Mouse (Mus musculus) retina, embryonic 14.5 days (tissue): ENCODE data around the gene Rubcnl.

Source experiments
- DNase-seq: peaks from one replicate; pipeline ENCODE4 v3.0.0-alpha.2; 2015; ENCODE audit warnings: low spot score

The Rubcnl gene

GRCm38 (mm10) chr14:75017877-75018825 lies 2.3 kb downstream of the Rubcnl start:
- DNase-seq, result no peak

GRCm38 (mm10) chr14:75018829-75019228 lies 3.0 kb downstream of the Rubcnl start:
- no peak for DNase-seq

GRCm38 (mm10) chr14:75020581-75021253 lies 4.9 kb downstream of the Rubcnl start:
- DNase-seq, result no peak

DNA sequence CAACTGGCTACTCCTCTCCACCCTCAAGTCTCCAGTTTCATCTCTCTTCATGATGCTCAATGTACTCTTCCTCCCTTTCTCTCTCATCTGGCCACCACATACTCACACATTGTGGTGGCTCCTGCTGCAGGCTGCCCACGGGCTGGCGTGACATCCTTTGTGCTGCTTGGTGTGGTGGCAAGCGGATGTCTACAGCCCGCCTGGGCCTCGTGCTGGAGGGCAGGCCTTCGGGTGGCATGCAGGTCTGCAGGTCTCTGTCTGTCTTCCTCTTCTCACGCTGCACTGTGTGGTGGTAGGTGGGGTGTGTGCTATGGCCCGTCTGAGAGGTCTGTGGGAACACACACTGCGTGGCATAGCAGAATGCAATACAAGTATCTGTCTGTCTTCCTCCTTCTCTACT lies 6.7 kb downstream of the Rubcnl start:
- DNase-seq, result no peak

GRCm38 (mm10) chr14:75024793-75025710 lies 9.2 kb downstream of the Rubcnl start:
- no peak for DNase-seq

GRCm38 (mm10) chr14:75030764-75031163 lies 14.9 kb downstream of the Rubcnl start:
- no peak for DNase-seq

DNA sequence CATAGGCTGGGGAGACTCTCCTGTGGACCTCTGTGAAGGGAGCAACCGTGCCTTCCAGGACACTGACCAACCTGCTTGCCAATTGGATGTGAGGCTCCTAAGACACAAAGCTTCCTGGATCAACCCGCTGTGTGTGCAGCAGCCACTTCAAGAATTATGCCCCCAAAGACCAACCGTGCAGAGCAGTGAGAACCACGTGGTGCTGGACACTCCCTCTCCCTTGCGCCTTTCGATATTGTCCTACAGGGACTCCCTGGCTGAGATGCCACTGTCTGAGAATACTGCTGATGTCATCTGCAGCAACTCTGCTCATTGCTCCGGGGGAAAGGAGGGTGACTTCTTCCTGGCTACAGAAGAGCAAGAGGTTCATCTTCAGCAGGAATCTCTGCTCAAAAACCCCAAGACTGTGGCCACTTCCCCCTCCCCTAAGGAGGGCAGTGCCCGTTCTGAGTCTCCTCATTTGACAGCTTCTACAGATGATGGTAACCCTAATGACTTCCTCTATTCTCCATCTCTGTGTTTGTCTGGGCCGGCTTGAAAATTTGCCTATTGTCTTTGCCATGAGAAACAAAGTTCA lies 16.3 kb downstream of the Rubcnl start:
- no peak for DNase-seq

DNA sequence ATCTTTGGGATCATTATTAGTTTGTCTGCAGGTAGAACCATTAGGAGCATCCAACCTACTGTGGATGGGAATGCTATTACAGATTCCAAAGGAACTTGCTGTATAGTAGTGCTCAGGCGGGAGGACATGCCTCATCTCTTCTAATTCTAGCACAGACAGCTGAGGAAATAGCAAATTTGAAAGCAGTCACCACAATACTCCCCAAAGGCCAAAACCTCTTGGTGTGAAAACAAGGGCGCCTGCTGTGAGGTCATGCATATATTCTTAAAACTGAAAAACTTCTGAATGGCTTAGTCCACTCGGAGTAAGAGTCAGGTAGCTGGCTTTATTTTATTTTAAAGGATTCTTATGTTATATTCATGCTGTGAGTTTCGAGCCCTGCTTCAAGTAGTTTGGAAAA lies 16.9 kb downstream of the Rubcnl start:
- DNase-seq, result no peak

DNA sequence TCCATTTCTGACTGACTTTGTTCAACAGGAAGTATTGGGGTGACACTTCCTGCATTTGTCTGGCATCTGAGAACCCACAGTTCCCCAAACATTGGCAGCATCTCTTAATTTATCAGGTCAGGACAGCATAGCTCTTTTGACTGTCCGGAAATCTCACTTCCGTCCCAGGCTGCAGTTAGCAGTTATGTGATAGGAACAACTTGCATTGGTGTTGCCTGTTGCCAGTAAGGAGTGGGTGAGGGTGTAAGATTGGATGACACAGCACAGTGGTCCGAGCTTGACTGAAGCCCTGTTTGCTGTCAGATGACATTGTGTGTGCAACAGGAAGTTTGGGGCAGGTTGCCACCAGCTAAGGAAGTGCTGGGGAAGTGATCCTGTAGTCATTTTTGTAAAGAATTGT lies 18.4 kb downstream of the Rubcnl start:
- DNase-seq, result no peak

- DNase-seq, result peak; percentile 76
Observed at GRCm38 (mm10) chr14:75035431-75035830, 19.6 kb downstream of the Rubcnl start.

- DNase-seq, result no peak
Observed at GRCm38 (mm10) chr14:75045184-75045583, 29.4 kb downstream of the Rubcnl start.

DNA sequence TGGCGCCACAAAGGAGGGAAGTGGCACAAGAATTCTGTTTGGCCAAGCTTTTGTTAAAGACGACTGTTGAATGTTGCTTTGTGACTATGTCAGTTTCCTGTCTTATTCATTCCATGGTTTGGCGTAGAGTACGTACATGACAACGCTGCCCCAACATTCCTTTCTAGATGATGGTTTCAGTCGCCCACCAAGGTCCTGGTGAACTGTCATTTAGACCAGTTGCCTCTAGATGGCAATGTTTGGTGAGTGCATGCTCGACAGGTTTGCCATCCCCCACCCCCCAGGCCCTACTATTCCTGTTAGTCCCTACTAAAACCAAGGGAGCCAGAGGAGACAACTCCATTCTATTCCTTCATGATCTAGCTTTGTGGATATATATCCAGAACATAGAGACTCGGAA lies 36.6 kb downstream of the Rubcnl start:
- peak; percentile 17 for DNase-seq

GRCm38 (mm10) chr14:75054455-75055343 lies 38.9 kb downstream of the Rubcnl start:
- DNase-seq, result no peak

GRCm38 (mm10) chr14:75056861-75057431 lies 41.1 kb downstream of the Rubcnl start:
- DNase-seq, result no peak

DNA sequence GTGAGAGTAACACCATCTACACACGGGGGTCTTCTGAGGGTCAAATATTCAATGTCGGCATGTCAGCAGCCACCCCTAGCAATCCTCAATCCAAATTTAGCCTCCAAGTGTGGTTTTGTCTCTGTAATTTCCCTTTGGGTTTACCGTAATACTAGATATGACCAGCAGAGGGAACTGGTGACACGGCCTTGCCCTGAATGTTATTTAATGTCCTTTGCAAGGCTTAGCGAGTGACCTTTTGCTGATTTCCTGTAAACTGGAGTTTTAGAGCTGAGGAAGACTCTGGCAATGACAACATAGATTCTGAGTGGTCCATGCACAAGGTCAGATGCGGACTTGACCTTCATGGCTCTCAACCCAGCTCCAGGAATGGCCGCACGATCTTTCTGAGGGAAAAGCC lies 44.7 kb downstream of the Rubcnl start:
- peak; percentile 81 for DNase-seq

GRCm38 (mm10) chr14:75063936-75064335 lies 48.1 kb downstream of the Rubcnl start:
- no peak for DNase-seq

DNA sequence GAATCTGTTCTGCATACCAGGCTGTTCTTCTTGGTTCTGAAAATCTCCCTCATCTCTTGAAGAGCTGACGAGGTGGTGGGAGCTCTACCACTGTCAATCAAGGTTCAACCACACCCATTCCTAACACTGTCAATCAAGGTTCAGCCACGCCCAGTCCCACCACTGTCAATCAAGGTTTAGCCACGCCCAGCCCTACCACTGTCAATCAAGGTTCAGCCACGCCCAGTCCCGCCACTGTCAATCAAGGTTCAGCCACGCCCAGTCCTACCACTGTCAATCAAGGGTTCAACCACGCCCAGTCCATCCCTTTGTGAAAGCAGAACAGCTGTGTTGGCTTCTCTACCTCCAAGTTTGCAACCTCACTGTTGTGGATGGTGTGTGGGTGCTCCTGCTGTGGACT lies 48.7 kb downstream of the Rubcnl start:
- DNase-seq, result no peak

- DNase-seq, result no peak
Observed at GRCm38 (mm10) chr14:75065211-75065610, 49.4 kb downstream of the Rubcnl start.

- no peak for DNase-seq
Observed at GRCm38 (mm10) chr14:75068430-75069112, 52.7 kb downstream of the Rubcnl start.
